Mouse (Mus musculus): ENCODE data around the gene Gpr162.
"Not testable (repeated sequence)": the region's sequence is repeated elsewhere in the genome, so short reads cannot be mapped to it uniquely, and the experiment has no call there.

Gpr162 gene

DNA sequence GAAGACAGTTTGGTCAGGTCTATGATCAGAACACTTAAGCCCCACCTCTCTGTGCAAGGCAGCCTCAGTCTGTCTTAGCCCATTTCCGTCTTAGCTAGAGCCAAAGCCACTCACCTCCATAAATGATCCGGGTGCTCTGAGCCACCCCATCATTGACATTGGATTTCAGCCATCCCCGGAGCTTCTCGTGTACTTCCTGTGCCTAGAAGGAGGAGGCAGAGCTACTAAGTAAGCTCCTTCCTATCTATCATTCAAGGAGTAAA, 52.4 kb downstream of the Gpr162 start:
- DNase-seq (ENCODE audit: low spot score): no peak

DNA sequence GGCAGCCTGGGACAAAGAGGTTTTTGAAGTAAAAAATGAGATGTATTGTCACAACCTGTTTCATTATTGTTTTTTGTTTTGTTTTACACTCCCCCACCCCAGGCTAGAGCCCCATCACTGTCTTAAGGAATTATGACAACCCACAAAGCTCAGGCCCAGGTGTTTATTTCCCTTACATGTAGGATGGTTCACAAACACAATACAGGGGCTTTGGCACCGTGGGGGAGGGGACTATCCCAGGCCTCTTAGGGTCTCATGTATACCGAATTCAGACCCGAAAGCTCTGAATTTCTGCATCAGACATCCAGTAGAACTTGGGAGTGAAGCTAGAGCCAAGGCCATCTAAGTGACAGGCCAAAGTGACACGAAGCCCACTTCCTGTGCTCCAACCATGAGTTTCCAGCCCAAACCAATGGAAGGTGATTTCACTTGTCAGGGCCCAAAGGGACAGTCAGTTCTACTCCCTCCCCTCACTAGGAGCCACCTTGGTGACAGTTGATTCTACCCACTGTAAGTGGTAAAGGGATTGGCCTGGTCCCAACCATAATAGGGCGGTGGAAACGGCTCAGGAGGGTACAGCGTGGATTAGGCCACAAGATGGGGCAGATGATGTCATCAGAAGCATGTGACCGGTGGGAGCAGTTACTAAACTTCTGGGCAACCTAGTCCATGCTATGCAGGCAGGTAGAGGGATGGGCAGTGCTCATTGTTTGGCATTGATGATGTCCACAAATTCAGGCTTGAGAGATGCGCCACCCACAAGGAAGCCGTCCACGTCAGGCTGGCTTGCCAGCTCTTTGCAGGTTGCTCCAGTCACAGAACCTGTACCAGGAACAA, 53.0 kb downstream of the Gpr162 start:
- DNase-seq (ENCODE audit: low spot score): not testable (repeated sequence)

DNA sequence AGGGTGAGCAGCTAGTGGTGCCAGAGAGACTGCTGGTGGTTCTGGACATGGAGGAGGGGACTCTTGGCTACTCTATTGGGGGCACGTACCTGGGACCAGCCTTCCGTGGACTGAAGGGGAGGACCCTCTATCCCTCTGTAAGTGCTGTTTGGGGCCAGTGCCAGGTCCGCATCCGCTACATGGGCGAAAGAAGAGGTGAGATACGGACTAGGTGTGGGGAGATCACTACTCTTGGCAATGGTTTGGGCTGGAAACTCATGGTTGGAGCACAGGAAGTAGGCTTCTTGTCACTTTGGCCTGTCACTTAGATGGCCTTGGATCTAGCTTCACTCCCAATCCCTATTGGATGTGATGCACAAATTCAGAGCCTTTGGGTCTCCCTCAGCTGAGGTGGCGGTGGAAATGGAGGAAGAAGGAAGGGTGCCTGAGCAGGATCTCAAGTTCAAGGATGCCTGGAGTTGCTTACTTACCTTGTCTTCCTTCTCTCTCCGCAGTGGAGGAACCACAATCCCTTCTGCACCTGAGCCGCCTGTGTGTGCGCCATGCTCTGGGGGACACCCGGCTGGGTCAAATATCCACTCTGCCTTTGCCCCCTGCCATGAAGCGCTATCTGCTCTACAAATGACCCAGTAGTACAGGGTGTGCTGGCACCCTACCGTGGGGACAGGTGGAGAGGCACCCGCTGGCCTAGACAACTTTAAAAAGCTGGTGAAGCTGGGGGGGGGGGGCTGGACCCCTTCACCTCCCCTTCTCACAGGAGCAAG, 53.8 kb downstream of the Gpr162 start:
- no peak for DNase-seq (ENCODE audit: low spot score)

DNA sequence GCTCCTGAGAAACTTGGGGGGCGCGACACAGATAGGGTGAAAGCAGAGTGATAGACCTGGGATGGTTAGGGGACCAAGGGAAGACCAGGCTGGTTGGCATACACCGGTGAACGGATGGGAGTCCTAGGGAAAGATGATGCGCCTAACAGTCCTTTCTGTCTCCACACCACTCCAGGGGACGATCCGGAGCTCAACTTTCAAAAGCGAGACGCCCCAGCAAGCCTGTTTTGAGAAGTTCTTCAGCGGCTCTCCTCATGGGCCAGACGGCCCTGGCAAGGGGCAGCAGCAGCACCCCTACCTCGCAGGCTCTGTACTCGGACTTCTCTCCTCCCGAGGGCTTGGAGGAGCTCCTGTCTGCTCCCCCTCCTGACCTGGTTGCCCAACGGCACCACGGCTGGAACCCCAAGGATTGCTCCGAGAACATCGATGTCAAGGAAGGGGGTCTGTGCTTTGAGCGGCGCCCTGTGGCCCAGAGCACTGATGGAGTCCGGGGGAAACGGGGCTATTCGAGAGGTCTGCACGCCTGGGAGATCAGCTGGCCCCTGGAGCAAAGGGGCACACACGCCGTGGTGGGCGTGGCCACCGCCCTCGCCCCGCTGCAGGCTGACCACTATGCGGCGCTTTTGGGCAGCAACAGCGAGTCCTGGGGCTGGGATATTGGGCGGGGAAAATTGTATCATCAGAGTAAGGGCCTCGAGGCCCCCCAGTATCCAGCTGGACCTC, 54.6 kb downstream of the Gpr162 start:
- DNase-seq (ENCODE audit: low spot score): peak; percentile 69

Data from ovary, adult 18-20 months (tissue).